Mouse (Mus musculus): ENCODE measurements around the gene Gm20388. TPM values are rescaled to one million over a fixed set of nuclear protein-coding genes. Genes with fewer than 3 reads are reported as not detected.
"Not testable (repeated sequence)": the region's sequence is repeated elsewhere in the genome, so short reads cannot be mapped to it uniquely, and the experiment has no call there.

Gm20388 gene
- polyA plus RNA-seq, 1 experiment from 2014 or later = 1.7 TPM

GRCm38 (mm10) chr8:123274447-123274846 is 3363.8 kb downstream of the Gm20388 start:
- Histone ChIP-seq H3K4me3 (no peak overlapping the region), H3K27ac (no peak overlapping the region), H3K36me3 (peaks cover 91% of the 10 kb centered on the region), H3K27me3 (ENCODE audit: insufficient read depth, poor library complexity, severe bottlenecking) (no peaks in the 10 kb centered on the region), H3K9me3 (no peaks in the 10 kb centered on the region), H3K4me1 (replicated peaks) (peaks cover 7% of the 10 kb centered on the region; the same call in 1 of the 2 replicates)
- 82% methylated on average over 5 of the region's 5 CpGs for WGBS
- DNase-seq (ENCODE audit: low spot score) = no peak

- no peaks in the 10 kb centered on the region for H3K9me3 ChIP-seq
- H3K36me3 ChIP-seq = peaks cover 89% of the 10 kb centered on the region
- 94% methylated on average over 12 of the region's 12 CpGs for WGBS
- peaks cover 7% of the 10 kb centered on the region; the same call in 1 of the 2 replicates for H3K4me1 ChIP-seq (replicated peaks)
- no peak for DNase-seq (ENCODE audit: low spot score)
- H3K27me3 ChIP-seq (ENCODE audit: insufficient read depth, poor library complexity, severe bottlenecking) = no peaks in the 10 kb centered on the region
- H3K27ac ChIP-seq = no peak overlapping the region
- H3K4me3 ChIP-seq = no peak overlapping the region
Observed at GRCm38 (mm10) chr8:123275096-123275495, 3364.5 kb downstream of the Gm20388 start.

GRCm38 (mm10) chr8:123278445-123278844 is 3367.8 kb downstream of the Gm20388 start:
- WGBS = 90% methylated on average over 7 of the region's 7 CpGs
- no peaks in the 10 kb centered on the region for H3K9me3 ChIP-seq
- H3K4me1 ChIP-seq (replicated peaks) = no peaks in the 10 kb centered on the region
- H3K4me3 ChIP-seq = no peak overlapping the region
- no peak for DNase-seq (ENCODE audit: low spot score)
- H3K36me3 ChIP-seq = peaks cover 80% of the 10 kb centered on the region
- no peaks in the 10 kb centered on the region for H3K27me3 ChIP-seq (ENCODE audit: insufficient read depth, poor library complexity, severe bottlenecking)
- H3K27ac ChIP-seq = no peak overlapping the region

GRCm38 (mm10) chr8:123279828-123280227 is 3369.2 kb downstream of the Gm20388 start:
- Histone ChIP-seq H3K4me3 (no peak overlapping the region), H3K27ac (no peak overlapping the region), H3K9me3 (no peaks in the 10 kb centered on the region), H3K27me3 (ENCODE audit: insufficient read depth, poor library complexity, severe bottlenecking) (no peaks in the 10 kb centered on the region), H3K4me1 (replicated peaks) (no peaks in the 10 kb centered on the region), H3K36me3 (peaks cover 75% of the 10 kb centered on the region)
- WGBS = 93% methylated on average over 4 of the region's 4 CpGs
- DNase-seq (ENCODE audit: low spot score) = no peak

- no peaks in the 10 kb centered on the region for H3K27me3 ChIP-seq (ENCODE audit: insufficient read depth, poor library complexity, severe bottlenecking)
- H3K9me3 ChIP-seq = no peaks in the 10 kb centered on the region
- H3K27ac ChIP-seq = no peak overlapping the region
- WGBS = 87% methylated on average over 13 of the region's 13 CpGs
- H3K4me1 ChIP-seq (replicated peaks) = no peaks in the 10 kb centered on the region
- DNase-seq (ENCODE audit: low spot score) = no peak
- H3K36me3 ChIP-seq = peaks cover 69% of the 10 kb centered on the region
- H3K4me3 ChIP-seq = no peak overlapping the region
Observed at GRCm38 (mm10) chr8:123280302-123281094, 3369.9 kb downstream of the Gm20388 start.

- not testable (repeated sequence) for DNase-seq (ENCODE audit: low spot score); H3K27ac ChIP-seq; H3K9me3 ChIP-seq; H3K4me3 ChIP-seq; H3K4me1 ChIP-seq (replicated peaks); H3K27me3 ChIP-seq (ENCODE audit: insufficient read depth, poor library complexity, severe bottlenecking)
- 85% methylated on average over 6 of the region's 6 CpGs for WGBS
- H3K36me3 ChIP-seq = peaks cover 77% of the 10 kb centered on the region
Observed at GRCm38 (mm10) chr8:123282994-123283393, 3372.4 kb downstream of the Gm20388 start.

- no peaks in the 10 kb centered on the region for H3K27me3 ChIP-seq (ENCODE audit: insufficient read depth, poor library complexity, severe bottlenecking)
- WGBS = 90% methylated on average over 7 of the region's 7 CpGs
- H3K36me3 ChIP-seq = peaks cover 77% of the 10 kb centered on the region
- no peaks in the 10 kb centered on the region for H3K9me3 ChIP-seq
- DNase-seq (ENCODE audit: low spot score) = no peak
- no peak overlapping the region for H3K27ac ChIP-seq
- H3K4me1 ChIP-seq (replicated peaks) = no peaks in the 10 kb centered on the region
- H3K4me3 ChIP-seq = no peak overlapping the region
Observed at GRCm38 (mm10) chr8:123283991-123284390, 3373.3 kb downstream of the Gm20388 start.

- 93% methylated on average over 5 of the region's 5 CpGs for WGBS
Observed at GRCm38 (mm10) chr8:123284493-123284892, 3373.9 kb downstream of the Gm20388 start.

GRCm38 (mm10) chr8:123287362-123287761 is 3376.7 kb downstream of the Gm20388 start:
- Histone ChIP-seq H3K4me1 (replicated peaks) (no peaks in the 10 kb centered on the region), H3K27ac (no peak overlapping the region), H3K4me3 (no peak overlapping the region), H3K9me3 (no peaks in the 10 kb centered on the region), H3K36me3 (peaks cover 78% of the 10 kb centered on the region), H3K27me3 (ENCODE audit: insufficient read depth, poor library complexity, severe bottlenecking) (no peaks in the 10 kb centered on the region)
- DNase-seq (ENCODE audit: low spot score) = no peak
- 94% methylated on average over 17 of the region's 17 CpGs for WGBS

More at GRCm38 (mm10) chr8:123284493-123284892, 3373.9 kb downstream of the Gm20388 start:
- H3K36me3 ChIP-seq = peaks cover 78% of the 10 kb centered on the region
- H3K9me3 ChIP-seq = no peaks in the 10 kb centered on the region
- no peak overlapping the region for H3K4me3 ChIP-seq
- no peaks in the 10 kb centered on the region for H3K27me3 ChIP-seq (ENCODE audit: insufficient read depth, poor library complexity, severe bottlenecking)
- no peak overlapping the region for H3K27ac ChIP-seq
- DNase-seq (ENCODE audit: low spot score) = no peak
- no peaks in the 10 kb centered on the region for H3K4me1 ChIP-seq (replicated peaks)

- Histone ChIP-seq H3K27me3 (ENCODE audit: insufficient read depth, poor library complexity, severe bottlenecking) (no peaks in the 10 kb centered on the region), H3K27ac (no peak overlapping the region), H3K4me1 (replicated peaks) (no peaks in the 10 kb centered on the region), H3K4me3 (no peak overlapping the region), H3K9me3 (no peaks in the 10 kb centered on the region), H3K36me3 (peaks cover 91% of the 10 kb centered on the region)
- DNase-seq (ENCODE audit: low spot score) = peak; percentile 20
- whole genome bisulfite sequencing = 74% methylated on average over 4 of the region's 4 CpGs
Observed at GRCm38 (mm10) chr8:123290166-123290565, 3379.5 kb downstream of the Gm20388 start.

GRCm38 (mm10) chr8:123290679-123291078 is 3380.0 kb downstream of the Gm20388 start:
- WGBS = 94% methylated on average over 8 of the region's 8 CpGs
- no peaks in the 10 kb centered on the region for H3K27me3 ChIP-seq (ENCODE audit: insufficient read depth, poor library complexity, severe bottlenecking)
- peaks cover 93% of the 10 kb centered on the region for H3K36me3 ChIP-seq
- no peak overlapping the region for H3K4me3 ChIP-seq
- no peaks in the 10 kb centered on the region for H3K9me3 ChIP-seq
- no peak overlapping the region for H3K27ac ChIP-seq
- no peaks in the 10 kb centered on the region for H3K4me1 ChIP-seq (replicated peaks)
- no peak for DNase-seq (ENCODE audit: low spot score)

- Histone ChIP-seq H3K4me3 (no peak overlapping the region), H3K4me1 (replicated peaks) (no peaks in the 10 kb centered on the region), H3K27me3 (ENCODE audit: insufficient read depth, poor library complexity, severe bottlenecking) (no peaks in the 10 kb centered on the region), H3K36me3 (peaks cover 93% of the 10 kb centered on the region), H3K27ac (no peak overlapping the region), H3K9me3 (no peaks in the 10 kb centered on the region)
- no peak for DNase-seq (ENCODE audit: low spot score)
- WGBS = 93% methylated on average over 8 of the region's 8 CpGs
Observed at GRCm38 (mm10) chr8:123291716-123292115, 3381.1 kb downstream of the Gm20388 start.

- no peaks in the 10 kb centered on the region for H3K4me1 ChIP-seq (replicated peaks)
- H3K27me3 ChIP-seq (ENCODE audit: insufficient read depth, poor library complexity, severe bottlenecking) = no peaks in the 10 kb centered on the region
- H3K27ac ChIP-seq = no peak overlapping the region
- DNase-seq (ENCODE audit: low spot score) = no peak
- H3K36me3 ChIP-seq = peaks cover 93% of the 10 kb centered on the region
- WGBS = 91% methylated on average over 3 of the region's 3 CpGs
- H3K4me3 ChIP-seq = no peak overlapping the region
- H3K9me3 ChIP-seq = no peaks in the 10 kb centered on the region
Observed at GRCm38 (mm10) chr8:123292281-123292680, 3381.6 kb downstream of the Gm20388 start.

All from hindbrain, embryonic 10.5 days (tissue).